Mouse (Mus musculus): Measurements from ENCODE around the gene Fbl. TPM values are rescaled to one million over a fixed set of nuclear protein-coding genes. Genes with fewer than 3 reads are reported as not detected.

Fbl gene
- polyA plus RNA-seq, 1 experiment from 2014 or later = 84.5 TPM

DNA sequence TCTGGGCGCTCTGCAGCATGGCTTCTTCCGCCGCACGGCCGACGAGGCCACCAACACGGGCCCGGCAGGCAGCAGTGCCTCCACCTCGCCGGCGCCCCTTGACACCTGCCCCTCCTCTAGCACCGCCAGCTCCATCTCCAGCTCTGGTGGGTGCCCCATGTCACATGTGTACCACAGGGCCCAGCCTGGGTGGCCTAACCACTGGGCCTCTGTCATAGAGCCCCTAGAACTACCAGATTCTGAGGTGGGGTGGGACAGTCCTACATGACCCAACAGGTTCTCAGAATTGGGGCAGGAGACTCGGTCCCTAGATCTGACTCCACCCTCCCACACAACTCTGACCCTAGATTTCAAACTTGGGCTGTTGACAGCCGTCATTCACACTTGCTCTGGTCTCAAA lies 16.4 kb downstream of the Fbl start:
- Histone ChIP-seq H3K9ac (ENCODE audit: low read length) (no peak overlapping the region), H3K4me1 (replicated peaks; ENCODE audit: control insufficient read depth, insufficient read depth, low read length) (peaks cover 2% of the 10 kb centered on the region), H3K9me3 (ENCODE audit: control insufficient read depth, low read length) (no peaks in the 10 kb centered on the region), H3K4me3 (ENCODE audit: low read length) (no peak overlapping the region), H3K4me2 (ENCODE audit: low read depth, low read length) (no peak overlapping the region), H3K36me3 (ENCODE audit: control insufficient read depth, insufficient read depth, low read length) (peaks cover 73% of the 10 kb centered on the region), H3K27ac (ENCODE audit: low read length) (no peak overlapping the region), H3K27me3 (ENCODE audit: control insufficient read depth, insufficient read depth, low read depth, low read length) (no peaks in the 10 kb centered on the region)
- 89% methylated on average over 14 of the region's 14 CpGs for WGBS
- no peak for ATAC-seq (ENCODE audit: low read depth)

DNA sequence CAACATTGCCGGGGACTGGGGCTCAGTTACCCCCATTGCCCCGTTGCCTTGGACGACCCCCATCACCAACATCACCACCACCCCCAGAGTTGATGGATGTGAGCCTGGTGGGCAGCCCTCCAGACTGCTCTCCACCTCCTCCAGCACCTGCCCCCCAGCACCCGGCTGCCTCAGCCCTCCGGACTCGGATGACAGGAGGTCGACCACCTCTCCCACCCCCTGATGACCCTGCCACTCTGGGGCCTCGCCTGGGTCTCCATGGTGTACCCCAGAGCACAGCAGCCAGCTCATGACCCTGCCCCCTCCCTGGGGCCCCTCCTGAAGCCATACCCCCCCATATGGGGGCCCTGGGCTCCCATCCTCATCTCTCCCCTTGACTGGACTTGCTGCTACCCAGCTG lies 17.1 kb downstream of the Fbl start:
- no peak for ATAC-seq (ENCODE audit: low read depth)
- peaks cover 73% of the 10 kb centered on the region for H3K36me3 ChIP-seq (ENCODE audit: control insufficient read depth, insufficient read depth, low read length)
- H3K9ac ChIP-seq (ENCODE audit: low read length) = no peak overlapping the region
- no peak overlapping the region for H3K4me2 ChIP-seq (ENCODE audit: low read depth, low read length)
- H3K4me1 ChIP-seq (replicated peaks; ENCODE audit: control insufficient read depth, insufficient read depth, low read length) = no peaks in the 10 kb centered on the region
- H3K27me3 ChIP-seq (ENCODE audit: control insufficient read depth, insufficient read depth, low read depth, low read length) = no peaks in the 10 kb centered on the region
- no peak overlapping the region for H3K27ac ChIP-seq (ENCODE audit: low read length)
- 88% methylated on average over 8 of the region's 8 CpGs for WGBS
- no peak overlapping the region for H3K4me3 ChIP-seq (ENCODE audit: low read length)
- no peaks in the 10 kb centered on the region for H3K9me3 ChIP-seq (ENCODE audit: control insufficient read depth, low read length)

DNA sequence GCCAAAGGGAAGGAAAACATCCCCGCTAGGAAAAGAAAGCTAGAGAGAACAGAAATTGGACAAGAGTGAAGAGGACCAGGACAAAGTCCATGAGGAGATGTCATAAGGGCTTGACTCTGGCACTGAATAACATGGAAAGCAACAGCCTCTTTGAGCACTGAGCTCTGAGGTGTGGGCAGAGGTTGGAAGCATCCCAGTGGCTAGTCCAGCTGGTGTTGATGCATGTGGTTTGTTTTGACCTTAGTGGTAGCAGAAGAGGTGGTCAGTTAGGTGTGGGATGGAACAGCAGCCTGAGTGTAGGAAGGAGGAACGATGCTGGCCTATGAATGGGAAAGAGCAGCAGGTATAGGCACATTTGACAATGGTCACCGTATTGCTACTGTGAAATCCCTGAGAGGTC lies 22.0 kb downstream of the Fbl start:
- Histone ChIP-seq H3K4me1 (replicated peaks; ENCODE audit: control insufficient read depth, insufficient read depth, low read length) (no peaks in the 10 kb centered on the region), H3K36me3 (ENCODE audit: control insufficient read depth, insufficient read depth, low read length) (peaks cover 33% of the 10 kb centered on the region), H3K9me3 (ENCODE audit: control insufficient read depth, low read length) (no peaks in the 10 kb centered on the region), H3K27me3 (ENCODE audit: control insufficient read depth, insufficient read depth, low read depth, low read length) (no peaks in the 10 kb centered on the region), H3K27ac (ENCODE audit: low read length) (no peak overlapping the region), H3K9ac (ENCODE audit: low read length) (no peak overlapping the region), H3K4me2 (ENCODE audit: low read depth, low read length) (no peak overlapping the region), H3K4me3 (ENCODE audit: low read length) (no peak overlapping the region)
- no peak for ATAC-seq (ENCODE audit: low read depth)
- 86% methylated on average over 3 of the region's 3 CpGs for WGBS

GRCm38 (mm10) chr7:28191903-28192302 lies 22.4 kb downstream of the Fbl start:
- Histone ChIP-seq H3K4me2 (ENCODE audit: low read depth, low read length) (no peak overlapping the region), H3K27ac (ENCODE audit: low read length) (no peak overlapping the region), H3K9me3 (ENCODE audit: control insufficient read depth, low read length) (no peaks in the 10 kb centered on the region), H3K4me3 (ENCODE audit: low read length) (no peak overlapping the region), H3K4me1 (replicated peaks; ENCODE audit: control insufficient read depth, insufficient read depth, low read length) (no peaks in the 10 kb centered on the region), H3K36me3 (ENCODE audit: control insufficient read depth, insufficient read depth, low read length) (peaks cover 33% of the 10 kb centered on the region), H3K9ac (ENCODE audit: low read length) (no peak overlapping the region), H3K27me3 (ENCODE audit: control insufficient read depth, insufficient read depth, low read depth, low read length) (no peaks in the 10 kb centered on the region)
- WGBS = 95% methylated on average over 1 of the region's 1 CpGs
- no peak for ATAC-seq (ENCODE audit: low read depth)

GRCm38 (mm10) chr7:28195414-28196098 lies 26.0 kb downstream of the Fbl start:
- 85% methylated on average over 5 of the region's 5 CpGs for WGBS
- no peak overlapping the region for H3K4me3 ChIP-seq (ENCODE audit: low read length)
- no peaks in the 10 kb centered on the region for H3K9me3 ChIP-seq (ENCODE audit: control insufficient read depth, low read length)
- no peaks in the 10 kb centered on the region for H3K27me3 ChIP-seq (ENCODE audit: control insufficient read depth, insufficient read depth, low read depth, low read length)
- no peak overlapping the region for H3K27ac ChIP-seq (ENCODE audit: low read length)
- no peak for ATAC-seq (ENCODE audit: low read depth)
- peaks cover 17% of the 10 kb centered on the region for H3K36me3 ChIP-seq (ENCODE audit: control insufficient read depth, insufficient read depth, low read length)
- H3K4me1 ChIP-seq (replicated peaks; ENCODE audit: control insufficient read depth, insufficient read depth, low read length) = no peaks in the 10 kb centered on the region
- H3K4me2 ChIP-seq (ENCODE audit: low read depth, low read length) = no peak overlapping the region
- H3K9ac ChIP-seq (ENCODE audit: low read length) = no peak overlapping the region

DNA sequence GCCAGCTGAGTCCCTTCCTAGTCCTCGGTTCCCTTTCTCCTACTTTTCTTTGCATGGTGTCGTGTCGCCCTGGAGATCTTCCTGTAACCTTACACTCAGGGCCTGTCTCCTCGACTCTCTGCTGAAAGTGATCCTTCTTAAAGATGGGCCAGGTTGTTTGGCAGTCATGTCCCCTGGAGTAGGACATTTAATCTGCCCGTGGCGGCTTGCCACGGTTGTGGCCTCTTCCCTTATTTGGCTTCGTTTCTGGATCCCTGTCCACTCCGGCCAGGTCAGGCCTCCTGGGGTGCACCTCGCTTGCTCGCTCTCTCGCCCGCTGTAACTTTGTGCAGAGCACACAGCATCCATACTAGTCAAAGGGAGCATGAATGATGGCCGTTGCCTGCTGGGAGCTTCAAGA lies 27.0 kb downstream of the Fbl start:
- Histone ChIP-seq H3K9ac (ENCODE audit: low read length) (no peak overlapping the region), H3K4me3 (ENCODE audit: low read length) (no peak overlapping the region), H3K4me1 (replicated peaks; ENCODE audit: control insufficient read depth, insufficient read depth, low read length) (no peaks in the 10 kb centered on the region), H3K27me3 (ENCODE audit: control insufficient read depth, insufficient read depth, low read depth, low read length) (no peaks in the 10 kb centered on the region), H3K36me3 (ENCODE audit: control insufficient read depth, insufficient read depth, low read length) (peaks cover 10% of the 10 kb centered on the region), H3K27ac (ENCODE audit: low read length) (no peak overlapping the region), H3K9me3 (ENCODE audit: control insufficient read depth, low read length) (no peaks in the 10 kb centered on the region), H3K4me2 (ENCODE audit: low read depth, low read length) (no peak overlapping the region)
- ATAC-seq (ENCODE audit: low read depth) = no peak
- 70% methylated on average over 14 of the region's 14 CpGs for WGBS

GRCm38 (mm10) chr7:28199054-28199453 lies 29.5 kb downstream of the Fbl start:
- ATAC-seq (ENCODE audit: low read depth) = no peak
- Histone ChIP-seq H3K9me3 (ENCODE audit: control insufficient read depth, low read length) (no peaks in the 10 kb centered on the region), H3K4me1 (replicated peaks; ENCODE audit: control insufficient read depth, insufficient read depth, low read length) (no peaks in the 10 kb centered on the region), H3K4me3 (ENCODE audit: low read length) (no peak overlapping the region), H3K4me2 (ENCODE audit: low read depth, low read length) (no peak overlapping the region), H3K9ac (ENCODE audit: low read length) (no peak overlapping the region), H3K36me3 (ENCODE audit: control insufficient read depth, insufficient read depth, low read length) (peaks cover 8% of the 10 kb centered on the region), H3K27me3 (ENCODE audit: control insufficient read depth, insufficient read depth, low read depth, low read length) (no peaks in the 10 kb centered on the region), H3K27ac (ENCODE audit: low read length) (no peak overlapping the region)
- WGBS = 68% methylated on average over 4 of the region's 4 CpGs

GRCm38 (mm10) chr7:28203207-28204108 lies 33.9 kb downstream of the Fbl start:
- H3K36me3 ChIP-seq (ENCODE audit: control insufficient read depth, insufficient read depth, low read length) = no peaks in the 10 kb centered on the region
- H3K27me3 ChIP-seq (ENCODE audit: control insufficient read depth, insufficient read depth, low read depth, low read length) = no peaks in the 10 kb centered on the region
- no peak overlapping the region for H3K27ac ChIP-seq (ENCODE audit: low read length)
- no peaks in the 10 kb centered on the region for H3K9me3 ChIP-seq (ENCODE audit: control insufficient read depth, low read length)
- whole genome bisulfite sequencing = 39% methylated on average over 16 of the region's 19 CpGs
- no peak overlapping the region for H3K4me2 ChIP-seq (ENCODE audit: low read depth, low read length)
- no peaks in the 10 kb centered on the region for H3K4me1 ChIP-seq (replicated peaks; ENCODE audit: control insufficient read depth, insufficient read depth, low read length)
- peak; percentile 5; the same call in 1 of the 2 replicates for ATAC-seq (ENCODE audit: low read depth)
- no peak overlapping the region for H3K4me3 ChIP-seq (ENCODE audit: low read length)
- no peak overlapping the region for H3K9ac ChIP-seq (ENCODE audit: low read length)

DNA sequence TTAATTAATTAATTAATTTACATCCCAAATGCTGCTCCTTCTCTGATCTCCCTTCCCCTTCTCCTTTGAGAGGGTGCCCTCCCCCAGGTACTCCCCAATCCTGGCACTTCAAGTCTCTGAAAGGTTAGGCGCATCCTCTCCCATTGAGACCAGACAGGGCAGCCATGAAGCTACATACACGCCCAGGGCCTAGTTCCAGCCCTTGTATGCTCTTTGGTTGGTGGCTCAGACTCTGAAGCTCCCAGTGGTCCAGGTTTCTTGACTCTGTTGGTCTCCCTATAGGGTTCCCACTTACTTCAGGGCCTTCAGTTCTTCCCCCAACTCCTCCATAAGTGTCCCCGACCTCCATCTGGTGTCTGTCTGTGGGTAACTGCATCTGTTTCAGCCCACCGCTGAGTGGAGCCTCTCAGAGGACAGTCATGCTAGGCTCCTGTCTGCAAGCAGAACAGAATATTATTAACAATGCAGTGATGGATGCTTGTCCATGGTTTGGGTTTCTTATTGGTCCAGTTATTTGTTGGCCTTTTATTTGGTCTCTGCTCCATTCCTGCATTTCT lies 36.6 kb downstream of the Fbl start:
- H3K9me3 ChIP-seq (ENCODE audit: control insufficient read depth, low read length) = no peaks in the 10 kb centered on the region
- no peak for ATAC-seq (ENCODE audit: low read depth)
- H3K4me2 ChIP-seq (ENCODE audit: low read depth, low read length) = no peak overlapping the region
- WGBS = 67% methylated on average over 4 of the region's 4 CpGs
- no peak overlapping the region for H3K9ac ChIP-seq (ENCODE audit: low read length)
- no peak overlapping the region for H3K4me3 ChIP-seq (ENCODE audit: low read length)
- no peaks in the 10 kb centered on the region for H3K36me3 ChIP-seq (ENCODE audit: control insufficient read depth, insufficient read depth, low read length)
- no peak overlapping the region for H3K27ac ChIP-seq (ENCODE audit: low read length)
- no peaks in the 10 kb centered on the region for H3K4me1 ChIP-seq (replicated peaks; ENCODE audit: control insufficient read depth, insufficient read depth, low read length)
- no peaks in the 10 kb centered on the region for H3K27me3 ChIP-seq (ENCODE audit: control insufficient read depth, insufficient read depth, low read depth, low read length)

All from lung, embryonic 16.5 days (tissue).